Mouse (Mus musculus) megakaryocyte-erythroid progenitor cell, adult 5 weeks (primary cell): ENCODE data around the gene Rpl32. TPM values are rescaled to one million over a fixed set of nuclear protein-coding genes. Genes with fewer than 3 reads are reported as not detected.

ENCODE experiments used
- polyA plus RNA-seq: library from polyadenylated mRNA; stranded (reverse); fragments of >175 nt; gene quantifications from 2 replicates; pipeline ENCODE4 v1.2.3, GENCODE M21; 2012

Gene Rpl32
- 440 and 460 TPM in 2 replicates for polyA plus RNA-seq

GRCm38 (mm10) chr6:115808488-115809231 is at the start of gene Rpl32:
Gene Rpl32 (minus strand): TSS chr6:115808747.

DNA sequence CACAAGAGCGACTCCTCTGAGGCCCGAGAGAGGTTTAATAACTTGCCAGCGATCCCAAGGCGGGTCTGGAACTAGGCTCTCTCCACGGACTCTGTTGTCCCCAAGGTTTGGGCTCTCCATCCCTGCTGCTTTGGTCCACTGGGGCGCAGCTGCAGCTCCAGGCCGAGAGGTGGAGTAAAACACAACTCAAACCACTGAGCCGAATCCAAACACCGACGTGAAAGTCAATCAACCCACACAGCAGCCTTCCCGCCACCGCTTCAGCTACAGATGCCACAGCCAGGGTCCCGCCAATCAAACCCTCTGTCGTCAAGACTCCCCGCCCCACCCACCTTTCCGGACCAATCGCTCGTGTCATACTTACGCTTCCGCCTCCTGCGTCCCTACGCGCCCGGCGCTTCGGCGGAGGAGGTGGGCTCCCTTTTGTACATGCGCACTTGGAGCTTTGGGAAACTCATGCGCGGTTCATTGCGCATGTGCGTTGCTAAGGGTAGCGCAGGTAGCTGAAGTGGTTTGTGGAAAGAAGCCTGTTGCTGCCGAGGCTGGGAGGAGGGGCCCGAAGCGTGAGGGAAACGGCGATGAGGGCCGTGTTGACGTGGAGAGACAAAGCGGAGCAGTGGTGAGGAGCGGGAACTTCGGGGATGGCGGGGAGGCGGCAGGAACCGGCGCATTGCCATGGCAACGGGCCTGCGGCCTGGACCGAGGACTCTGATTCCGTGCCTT is 44.7 kb upstream of the Rpl32 start, which contains the start of the genes Mbd4 and Ift122:
Gene Mbd4, minus strand, starts transcription at position 281 of the 723 bp plus-strand sequence.
Gene Ift122, plus strand, starts transcription at position 380 of the 723 bp plus-strand sequence.

DNA sequence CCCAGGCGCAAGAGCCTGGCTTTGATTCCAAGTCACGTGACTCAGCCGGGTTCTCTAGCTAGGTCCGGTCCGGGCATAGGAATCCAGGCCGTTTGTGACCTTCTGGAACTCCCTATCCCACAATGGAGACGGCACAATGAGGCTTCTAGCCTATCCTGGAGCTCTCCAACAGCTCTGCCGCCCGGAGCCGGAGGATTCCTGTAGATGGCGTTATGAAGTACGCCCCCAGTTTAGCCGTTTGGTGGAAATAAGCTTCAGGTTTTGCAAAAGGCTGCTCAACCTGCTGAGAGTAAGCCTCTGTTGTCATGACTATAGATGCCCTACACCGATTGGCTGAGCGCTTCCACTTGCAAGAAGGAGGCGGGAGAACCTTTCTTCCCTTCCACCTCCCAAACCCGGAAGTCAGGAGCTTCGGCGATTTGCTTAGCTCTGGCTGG is 29.6 kb upstream of the Rpl32 start, which contains the start of gene Efcab12:
Gene Efcab12, minus strand, starts transcription at position 252 of the 437 bp plus-strand sequence.

GRCm38 (mm10) chr6:115774501-115774921 is 34.0 kb downstream of the Rpl32 start, which contains the start of gene Cand2:
Gene Cand2 (plus strand): TSS chr6:115774538.

DNA sequence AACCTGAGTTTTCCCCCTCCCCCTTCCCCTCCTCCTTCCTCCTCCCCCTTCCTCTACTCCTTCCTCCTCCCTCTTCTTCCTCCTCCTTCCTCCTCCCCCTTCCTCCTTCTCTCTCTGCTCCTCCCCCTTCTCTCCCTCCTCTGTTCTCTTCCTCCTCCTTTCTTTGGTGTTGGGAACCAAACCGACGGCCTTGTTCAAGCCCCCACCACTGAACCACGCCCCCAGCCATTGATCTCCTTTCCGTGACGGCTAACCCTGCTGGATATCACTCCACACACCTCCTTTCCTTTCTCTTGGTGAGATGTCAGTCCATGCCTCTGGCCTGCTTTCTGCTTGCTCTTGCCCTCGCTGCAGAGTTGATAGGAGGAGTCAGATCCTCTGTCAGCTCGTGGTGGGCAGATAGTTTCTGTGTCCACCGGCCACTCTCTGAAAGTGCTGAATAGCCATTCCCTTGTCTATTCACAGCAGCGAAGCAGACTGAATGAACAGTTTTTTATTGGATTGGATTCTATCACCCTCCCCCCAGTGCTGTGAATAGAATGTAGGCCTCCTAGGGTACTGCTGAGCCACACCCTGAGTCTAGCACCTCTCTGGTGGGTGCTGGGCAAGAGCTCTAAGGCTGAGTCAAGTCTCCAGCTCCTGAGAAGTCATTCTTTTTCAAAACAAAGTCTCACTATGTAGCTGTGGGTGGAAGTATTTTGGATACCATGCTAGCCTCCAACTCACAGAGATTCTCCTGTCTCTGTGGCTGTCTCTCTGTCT is 46.4 kb downstream of the Rpl32 start, which contains the start of gene Tmem40:
Gene Tmem40, minus strand, starts transcription at position 416 of the 762 bp plus-strand sequence.

Other genes starting within 250 kb of the Rpl32 start
- not detected in 2 replicates for gene Mkrn2os, start 216.2 kb downstream of the Rpl32 start, polyA plus RNA-seq
- gene Mkrn2, start 206.8 kb downstream of the Rpl32 start, polyA plus RNA-seq: 11.6 and 12.3 TPM in 2 replicates
- gene Raf1, start 132.1 kb downstream of the Rpl32 start, polyA plus RNA-seq: 26.3 and 28.4 TPM in 2 replicates
- gene Tmem40, start 46.3 kb downstream of the Rpl32 start, polyA plus RNA-seq: 28.5 and 33.2 TPM in 2 replicates
- 4.6 and 5.8 TPM in 2 replicates for gene Cand2, start 34.2 kb downstream of the Rpl32 start, polyA plus RNA-seq
- gene Efcab12, start 29.7 kb upstream of the Rpl32 start, polyA plus RNA-seq: 0.04 TPM in 1 of 2 replicates, not detected in the other
- gene Mbd4, start 44.6 kb upstream of the Rpl32 start, polyA plus RNA-seq: 1.3 and 1.6 TPM in 2 replicates
- gene Ift122, start 44.7 kb upstream of the Rpl32 start, polyA plus RNA-seq: 1.4 and 2.3 TPM in 2 replicates
- gene Rho, start 123.0 kb upstream of the Rpl32 start, polyA plus RNA-seq: 0.26 TPM in 1 of 2 replicates, not detected in the other
- not detected in 2 replicates for gene H1foo, start 136.2 kb upstream of the Rpl32 start, polyA plus RNA-seq
- gene Plxnd1, start 186.3 kb upstream of the Rpl32 start, polyA plus RNA-seq: 30.4 and 43.2 TPM in 2 replicates